Mouse (Mus musculus) embryonic facial prominence, embryonic 11.5 days (tissue): ENCODE data around the gene Dpp7. TPM values are rescaled to one million over a fixed set of nuclear protein-coding genes. Genes with fewer than 3 reads are reported as not detected.
A peak's percentile ranks its signal among the peaks of the same experiment; 100 is the strongest.

Experiments used
- ATAC-seq: fragments of 200-750 bp; cut with Nextera tagmentation; replicated peaks from 2 replicates; pipeline ENCODE4 v1.8.0; 2017; ENCODE audit warnings: low read depth; ENCODE audit not compliant: insufficient number of reproducible peaks, low FRiP score, low TSS enrichment
- DNase-seq: peaks from one replicate; pipeline ENCODE4 v3.0.0-alpha.2; 2015; ENCODE audit warnings: low spot score
- H3K27ac ChIP-seq: fragments of 300-500 bp; sonication (generic); replicated peaks from 2 replicates; pipeline ENCODE4 v1.5.1; 2014; ENCODE audit warnings: mild to moderate bottlenecking, low read depth, low read length, control low read depth
- H3K27me3 ChIP-seq: fragments of 300-500 bp; sonication (generic); 2 replicates; pipeline ENCODE4 v1.6.1; 2014; ENCODE audit warnings: mild to moderate bottlenecking, low read length, moderate library complexity, mixed read lengths; ENCODE audit not compliant: control insufficient read depth, insufficient read depth
- H3K36me3 ChIP-seq: fragments of 300-500 bp; sonication (generic); replicated peaks from 2 replicates; pipeline ENCODE4 v1.6.1; 2014; ENCODE audit warnings: low read depth, mild to moderate bottlenecking, low read length, moderate library complexity, mixed read lengths; ENCODE audit not compliant: control insufficient read depth, insufficient read depth
- H3K4me1 ChIP-seq: fragments of 300-500 bp; sonication (generic); 2 replicates; pipeline ENCODE4 v1.6.1; 2014; ENCODE audit warnings: low read length, mixed read lengths; ENCODE audit not compliant: control insufficient read depth, insufficient read depth
- H3K4me2 ChIP-seq: fragments of 300-500 bp; sonication (generic); 2 replicates; pipeline ENCODE4 v1.6.1; 2014; ENCODE audit warnings: low read depth, mild to moderate bottlenecking, control low read depth, low read length, moderate library complexity
- H3K4me3 ChIP-seq: fragments of 300-500 bp; sonication (generic); 2 replicates; pipeline ENCODE4 v1.5.1; 2014; ENCODE audit warnings: low read depth, low read length, control low read depth
- H3K9ac ChIP-seq: fragments of 300-500 bp; sonication (generic); replicated peaks from 2 replicates; pipeline ENCODE4 v1.6.1; 2014; ENCODE audit warnings: mild to moderate bottlenecking, control low read depth, low read length
- H3K9me3 ChIP-seq: fragments of 300-500 bp; sonication (generic); replicated peaks from 2 replicates; pipeline ENCODE4 v1.6.1; 2016; ENCODE audit warnings: mild to moderate bottlenecking, low read length, inconsistent platforms, mixed read lengths; ENCODE audit not compliant: control insufficient read depth
- WGBS: fragments of 180-500 bp; shearing (Covaris S2); extraction: QIAGEN DNeasy Blood & Tissue Kit; methylation state at CpG from one replicate; pipeline ENCODE4 v1.1.7; 2014; 5-methylcytosine and 5-hydroxymethylcytosine counted together
- polyA plus RNA-seq: library from polyadenylated mRNA; unstranded; fragments of >200 nt; fragmentation: Nextera tagmentation; extraction: Ambion mirVana; gene quantifications from 2 replicates; pipeline ENCODE4 v1.2.1, GENCODE M21; 2014

The Dpp7 gene
- polyA plus RNA-seq, 1 experiment from 2014 or later: 19.1 TPM

GRCm38 (mm10) chr2:25376589-25376988, 20.4 kb upstream of the Dpp7 start:
- 60% methylated on average over 4 of the region's 4 CpGs for WGBS
- H3K27me3 ChIP-seq: no peaks in the 10 kb centered on the region
- no peaks in the 10 kb centered on the region; the same call in none of the 2 replicates for H3K36me3 ChIP-seq
- no peak overlapping the region for H3K9ac ChIP-seq
- H3K27ac ChIP-seq: no peak overlapping the region
- peaks cover 8% of the 10 kb centered on the region for H3K4me1 ChIP-seq
- ATAC-seq: no peak
- DNase-seq: peak; percentile 69
- no peak overlapping the region for H3K4me3 ChIP-seq
- H3K9me3 ChIP-seq: no peaks in the 10 kb centered on the region
- H3K4me2 ChIP-seq: no peak overlapping the region

DNA sequence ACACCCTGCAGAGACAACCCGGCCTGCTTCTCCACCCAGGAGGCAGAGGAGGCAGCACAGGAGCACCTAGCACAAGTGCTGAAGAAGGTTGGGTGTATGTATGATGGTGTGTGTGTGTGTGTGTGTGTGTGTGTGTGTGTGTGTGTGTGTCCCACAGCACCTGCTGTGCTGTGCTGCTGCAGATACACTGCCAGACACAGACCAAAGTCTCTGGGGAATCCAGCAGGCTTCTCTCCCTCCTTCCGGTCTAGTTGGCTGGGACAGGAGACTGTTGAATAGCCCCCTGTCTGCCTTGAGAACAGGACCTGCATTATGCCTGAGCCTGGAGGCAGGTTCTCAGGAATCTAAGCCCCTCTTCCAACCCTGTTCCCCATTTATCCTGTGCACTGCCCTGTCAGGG, 17.3 kb upstream of the Dpp7 start:
- no peaks in the 10 kb centered on the region; the same call in none of the 2 replicates for H3K36me3 ChIP-seq
- peak overlapping the region; percentile 79 for H3K4me3 ChIP-seq
- H3K4me2 ChIP-seq: peak overlapping the region; percentile 96
- H3K4me1 ChIP-seq: peaks cover 8% of the 10 kb centered on the region
- ATAC-seq (no peak), DNase-seq (no peak)
- H3K27me3 ChIP-seq: no peaks in the 10 kb centered on the region
- H3K9me3 ChIP-seq: no peaks in the 10 kb centered on the region
- no peak overlapping the region for H3K27ac ChIP-seq
- WGBS: 23% methylated on average over 2 of the region's 2 CpGs
- peak overlapping the region; percentile 82 for H3K9ac ChIP-seq

DNA sequence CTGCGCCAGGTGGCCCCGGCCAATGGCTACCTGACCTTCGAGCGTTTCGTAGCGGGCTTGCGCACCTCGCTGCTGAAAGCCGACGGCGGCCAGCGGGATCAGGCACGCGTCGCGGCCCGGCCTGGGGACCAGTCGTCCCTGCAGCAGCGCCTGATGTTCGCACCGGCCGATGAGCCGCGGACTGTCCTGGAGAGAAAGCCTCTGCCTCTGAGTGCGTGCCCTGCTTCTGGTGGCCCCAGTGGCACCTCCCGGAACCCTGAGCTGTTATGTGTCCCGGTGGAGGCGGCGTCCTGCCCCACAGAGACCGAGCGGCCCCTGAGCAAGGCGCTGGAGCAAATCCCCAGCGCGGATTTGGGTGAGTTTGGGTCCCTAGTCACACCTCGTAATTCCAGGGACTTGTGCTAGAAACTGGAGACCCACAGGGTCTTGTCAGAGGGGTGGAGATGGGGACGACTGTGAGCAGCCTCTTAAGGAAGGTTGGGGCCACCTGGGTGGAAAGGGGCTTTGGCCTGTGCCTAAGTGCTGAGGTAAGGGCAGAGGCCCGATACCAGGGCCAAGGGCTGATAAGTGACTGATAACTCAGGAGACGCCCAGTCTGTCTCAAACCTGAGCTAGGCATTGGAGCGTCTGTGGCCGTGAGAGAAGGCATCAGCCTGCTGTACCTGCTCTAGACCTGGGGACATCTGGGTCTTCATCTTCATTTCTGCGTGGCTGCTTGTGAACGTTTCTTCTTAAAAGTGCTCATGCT, 16.7 kb upstream of the Dpp7 start:
- H3K27ac ChIP-seq: no peak overlapping the region
- 3% methylated on average over 42 of the region's 42 CpGs for WGBS
- peak overlapping the region; percentile 82 for H3K9ac ChIP-seq
- H3K4me1 ChIP-seq: peaks cover 8% of the 10 kb centered on the region
- H3K27me3 ChIP-seq: no peaks in the 10 kb centered on the region
- H3K9me3 ChIP-seq: no peaks in the 10 kb centered on the region
- no peak for ATAC-seq
- no peak for DNase-seq
- peak overlapping the region; percentile 96 for H3K4me2 ChIP-seq
- H3K36me3 ChIP-seq: no peaks in the 10 kb centered on the region; the same call in none of the 2 replicates
- H3K4me3 ChIP-seq: peak overlapping the region; percentile 79

GRCm38 (mm10) chr2:25371764-25372643, 15.8 kb upstream of the Dpp7 start, which contains the start of gene Sapcd2:
Gene Sapcd2, plus strand, starts transcription at chr2:25372321.
- H3K27me3 ChIP-seq: no peaks in the 10 kb centered on the region
- ATAC-seq (peak; percentile 92), DNase-seq (peak; percentile 93)
- H3K9me3 ChIP-seq: no peaks in the 10 kb centered on the region
- H3K4me1 ChIP-seq: peaks cover 8% of the 10 kb centered on the region
- peak within 1 kb of the TSS; percentile 82 for H3K27ac ChIP-seq
- H3K36me3 ChIP-seq: no peaks in the 10 kb centered on the region; the same call in none of the 2 replicates
- under 1% methylated on average over 65 of the region's 65 CpGs for WGBS
- H3K9ac ChIP-seq: peak within 1 kb of the TSS; percentile 82
- H3K4me2 ChIP-seq: peak within 1 kb of the TSS; percentile 96
- peak within 1 kb of the TSS; percentile 79 for H3K4me3 ChIP-seq

- no peaks in the 10 kb centered on the region for H3K27me3 ChIP-seq
- no peak overlapping the region for H3K27ac ChIP-seq
- DNase-seq (no peak), ATAC-seq (no peak)
- WGBS: 79% methylated on average over 3 of the region's 3 CpGs
- no peaks in the 10 kb centered on the region for H3K9me3 ChIP-seq
- no peaks in the 10 kb centered on the region for H3K36me3 ChIP-seq
- H3K4me3 ChIP-seq: no peak overlapping the region
- H3K4me1 ChIP-seq: peaks cover 8% of the 10 kb centered on the region
- no peak overlapping the region for H3K9ac ChIP-seq
- no peak overlapping the region for H3K4me2 ChIP-seq
These were observed 13.8 kb upstream of the Dpp7 start for GRCm38 (mm10) chr2:25369996-25370395.

GRCm38 (mm10) chr2:25365091-25365761, 9.1 kb upstream of the Dpp7 start, which contains the start of gene Uap1l1:
Gene Uap1l1, minus strand, starts transcription at chr2:25365682.
- Histone ChIP-seq H3K27ac (no peak within 1 kb of the TSS), H3K4me1 (peaks cover 3% of the 10 kb centered on the region; the same call in 1 of the 2 replicates), H3K27me3 (peaks cover 13% of the 10 kb centered on the region), H3K4me3 (peak within 1 kb of the TSS; percentile 54), H3K9me3 (no peaks in the 10 kb centered on the region), H3K9ac (peak within 1 kb of the TSS; percentile 66), H3K4me2 (peak within 1 kb of the TSS; percentile 97), H3K36me3 (no peaks in the 10 kb centered on the region)
- ATAC-seq: peak; percentile 74
- WGBS: under 1% methylated on average over 54 of the region's 54 CpGs
- peak; percentile 76 for DNase-seq

DNA sequence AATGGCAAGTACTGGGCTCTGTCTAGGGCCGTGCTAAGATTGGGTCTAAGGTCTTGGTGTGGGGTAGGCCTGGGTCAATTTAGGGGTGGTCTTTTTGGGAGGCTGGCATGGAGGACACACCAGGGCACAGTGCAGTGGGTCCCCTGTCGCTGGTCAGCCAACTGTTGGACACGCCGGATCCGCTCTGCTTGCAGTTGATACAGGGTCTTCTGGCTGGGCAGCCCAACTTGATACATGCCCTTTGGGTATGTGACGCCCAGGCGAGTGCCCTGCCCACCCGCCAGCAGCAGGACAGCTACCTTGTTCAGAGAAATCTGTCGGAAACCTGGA, 8.6 kb upstream of the Dpp7 start:
- Histone ChIP-seq H3K9me3 (no peaks in the 10 kb centered on the region), H3K36me3 (no peaks in the 10 kb centered on the region), H3K4me2 (peak overlapping the region; percentile 97), H3K27me3 (peaks cover 13% of the 10 kb centered on the region), H3K4me3 (peak overlapping the region; percentile 54), H3K4me1 (peaks cover 3% of the 10 kb centered on the region; the same call in 1 of the 2 replicates), H3K9ac (peak overlapping the region; percentile 66), H3K27ac (no peak overlapping the region)
- 19% methylated on average over 9 of the region's 9 CpGs for WGBS
- ATAC-seq: peak; percentile 30; the same call in 1 of the 2 replicates
- no peak for DNase-seq
